Comparison of ENCODE assay signal across 16 mouse cellular contexts in genomic region chr4:132771776-132772175, GRCm38 (mm10).
"Had no signal": no experiment of that assay in that cellular context is flagged by ENCODE, and none has a peak within 500 bp of the region (broad histone marks: within the 10 kb centered on the region; RNA-seq: fewer than 3 reads in every experiment).

No protein-coding gene starts in this region.

- H3K27ac ChIP-seq: neural tube, embryonic 13.5 days; neural tube, embryonic 15.5 days; stomach, embryonic 15.5 days; stomach, postnatal 0 days had no signal

- H3K9ac ChIP-seq: neural tube, embryonic 13.5 days; neural tube, embryonic 15.5 days; stomach, embryonic 15.5 days had no signal

- H3K4me2 ChIP-seq: neural tube, embryonic 13.5 days; neural tube, embryonic 15.5 days; stomach, embryonic 15.5 days had no signal

- H3K27me3 ChIP-seq: neural tube, embryonic 13.5 days; neural tube, embryonic 15.5 days; stomach, embryonic 15.5 days had no signal

- DNase-seq: retina, postnatal 1 day; right cerebral cortex, adult 18-20 months; right cerebral cortex, postnatal 14 days; right cerebral cortex, postnatal 25 days; right cerebral cortex, postnatal 4 days; spleen, adult 18-20 months; thymus, adult 18-20 months; thymus, adult 2 months; thymus, postnatal 14 days; thymus, postnatal 25 days; thymus, postnatal 36 days; thymus, postnatal 4 days had no signal

- H3K9me3 ChIP-seq: neural tube, embryonic 13.5 days; neural tube, embryonic 15.5 days; stomach, embryonic 15.5 days had no signal

- H3K4me3 ChIP-seq: neural tube, embryonic 13.5 days; neural tube, embryonic 15.5 days; stomach, embryonic 15.5 days had no signal
